Mouse (Mus musculus): Measurements from ENCODE around the gene Samd5. TPM values are rescaled to one million over a fixed set of nuclear protein-coding genes. Genes with fewer than 3 reads are reported as not detected.

Samd5 gene
- not detected for polyA plus RNA-seq (2017; shearing (Covaris generic))

DNA sequence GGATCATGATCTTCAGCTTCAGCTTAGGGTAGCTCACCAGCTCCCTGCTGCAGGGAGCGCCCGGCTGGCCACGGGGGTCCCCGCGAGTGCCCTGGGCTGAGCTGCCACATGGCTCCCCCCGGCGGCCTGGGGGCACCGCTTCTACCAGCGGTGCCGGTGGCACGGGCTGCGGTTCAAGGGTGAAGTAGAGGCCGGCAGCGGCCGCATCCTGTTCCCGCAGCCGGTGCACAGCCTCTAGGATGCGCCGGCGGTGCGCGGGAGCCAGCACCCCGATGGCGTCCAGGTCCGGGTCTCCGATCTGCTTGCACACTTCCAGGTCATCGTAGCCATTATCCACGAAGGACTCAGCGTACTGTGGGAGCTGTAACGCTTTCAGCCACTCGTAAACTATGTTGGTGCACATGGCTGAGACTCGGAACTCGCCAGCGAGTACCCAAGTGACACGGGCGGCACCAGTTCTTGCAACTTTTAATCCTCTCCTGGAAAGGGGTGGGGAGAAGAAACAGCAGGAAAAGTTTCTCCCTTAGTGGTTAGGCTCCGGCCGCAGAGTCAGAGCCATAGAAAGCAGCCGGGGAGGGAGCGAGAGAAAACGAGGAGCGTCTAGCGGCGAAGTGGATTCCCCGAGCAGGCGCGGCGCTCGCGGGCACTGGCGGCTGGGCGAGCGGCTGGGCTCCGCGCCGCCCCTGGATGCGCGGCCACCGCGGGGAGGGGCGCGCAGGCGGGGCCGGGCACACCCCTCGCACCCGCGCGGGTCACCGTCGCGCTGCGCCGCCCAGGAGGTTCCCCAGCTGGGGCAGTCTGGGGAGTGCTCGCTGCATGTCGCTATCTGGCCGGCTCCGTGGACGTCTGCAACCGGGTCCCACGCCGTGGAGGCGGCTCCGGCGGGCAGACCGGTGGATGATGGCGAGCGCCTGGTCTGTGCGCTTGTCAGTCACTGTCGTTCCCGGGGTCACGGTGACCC is at the start of gene Samd5:
Gene Samd5 (minus strand): TSS at position 648 of the 961 bp plus-strand sequence.

Other genes with a start within 250 kb of the Samd5 start
- 5.4 TPM for gene Stxbp5, start 225.9 kb upstream of the Samd5 start, polyA plus RNA-seq (2017; shearing (Covaris generic))

Data from inflammation-experienced regulatory T-cells, adult 16 weeks (primary cell).